Mouse (Mus musculus): ENCODE results near the gene AI481877. TPM values are rescaled to one million over a fixed set of nuclear protein-coding genes. Genes with fewer than 3 reads are reported as not detected.

AI481877 gene
- polyA plus RNA-seq, 1 experiment = not detected

DNA sequence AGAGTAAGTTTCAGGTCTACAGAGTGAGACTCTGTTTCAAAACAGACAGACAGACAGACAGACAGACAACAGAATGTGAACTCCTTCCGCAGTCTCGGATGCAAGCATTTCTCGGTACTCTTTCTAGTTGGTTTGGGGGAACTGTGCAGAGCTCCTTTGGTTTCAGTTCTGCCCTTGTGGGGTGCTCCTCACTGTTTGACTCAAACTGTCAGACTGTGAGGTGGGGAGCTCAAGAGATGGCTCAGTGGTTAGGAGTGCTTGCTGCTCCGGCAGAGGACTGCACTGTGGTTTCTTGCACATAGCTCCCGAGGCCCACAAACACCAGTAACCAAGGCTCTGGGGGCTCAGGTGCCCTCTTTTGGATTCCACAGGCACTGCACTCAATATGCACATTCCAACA lies 95.7 kb downstream of the AI481877 start:
- Histone ChIP-seq H3K27me3 (ENCODE audit: control insufficient read depth) (no peaks in the 10 kb centered on the region), H3K4me1 (ENCODE audit: control insufficient read depth) (no peaks in the 10 kb centered on the region), H3K9me3 (ENCODE audit: control insufficient read depth, low read length) (no peaks in the 10 kb centered on the region), H3K36me3 (ENCODE audit: control insufficient read depth) (peaks cover 5% of the 10 kb centered on the region), H3K4me3 (replicated peaks) (no peak overlapping the region)
- no peak for TF ChIP-seq TAL1 (IDR thresholded peaks at IDR 0.05; ENCODE audit: low read length)
- TF ChIP-seq GATA1 (IDR thresholded peaks at IDR 0.05; ENCODE audit: low read length) = no peak

DNA sequence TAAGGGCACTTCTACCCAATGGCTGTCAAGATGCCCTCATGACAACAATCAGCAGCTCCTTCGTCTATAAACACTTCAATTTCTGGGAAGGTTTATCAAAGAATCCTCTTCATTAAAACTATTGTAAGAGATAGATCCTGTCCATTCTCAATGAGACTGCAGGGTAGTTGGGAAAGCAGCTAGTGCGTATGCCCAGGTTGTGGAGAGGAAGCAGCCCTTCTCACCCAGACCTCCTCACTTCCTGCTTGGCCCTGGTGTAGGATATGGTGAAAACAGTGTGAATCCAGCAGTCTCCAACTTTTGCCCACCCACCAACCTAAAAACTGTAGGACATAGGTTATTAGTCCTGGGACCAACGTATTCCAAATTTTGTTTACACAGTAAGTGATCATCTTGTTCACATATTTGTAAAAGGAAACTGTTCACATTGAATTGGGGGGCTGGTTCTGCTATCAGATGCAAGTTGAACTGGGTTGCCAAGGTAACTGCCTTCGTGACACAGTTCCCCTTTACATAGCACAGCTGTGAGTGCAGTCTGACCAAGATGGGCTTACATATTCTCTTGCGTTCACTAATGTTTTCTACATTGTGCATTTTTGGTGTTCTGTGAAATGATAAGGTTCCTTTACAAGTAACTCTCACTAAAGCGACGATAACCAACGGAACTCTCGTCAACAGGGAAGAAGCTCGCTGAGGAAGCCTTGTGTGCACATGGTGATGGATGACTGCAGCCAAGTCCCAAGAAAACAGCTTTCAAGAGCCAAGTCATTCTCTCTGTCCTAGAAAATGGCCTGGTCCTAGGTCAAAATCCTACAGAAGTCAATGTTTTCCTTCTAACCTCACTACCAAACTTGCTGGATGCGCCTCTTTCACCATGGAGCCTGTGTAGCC lies 98.1 kb downstream of the AI481877 start:
- no peak for TF ChIP-seq TAL1 (IDR thresholded peaks at IDR 0.05; ENCODE audit: low read length)
- no peak for TF ChIP-seq GATA1 (IDR thresholded peaks at IDR 0.05; ENCODE audit: low read length)
- no peaks in the 10 kb centered on the region for H3K9me3 ChIP-seq (ENCODE audit: control insufficient read depth, low read length)
- no peak overlapping the region for H3K4me3 ChIP-seq (replicated peaks)
- H3K27me3 ChIP-seq (ENCODE audit: control insufficient read depth) = no peaks in the 10 kb centered on the region
- H3K36me3 ChIP-seq (ENCODE audit: control insufficient read depth) = peaks cover 5% of the 10 kb centered on the region
- H3K4me1 ChIP-seq (ENCODE audit: control insufficient read depth) = peaks cover 13% of the 10 kb centered on the region

DNA sequence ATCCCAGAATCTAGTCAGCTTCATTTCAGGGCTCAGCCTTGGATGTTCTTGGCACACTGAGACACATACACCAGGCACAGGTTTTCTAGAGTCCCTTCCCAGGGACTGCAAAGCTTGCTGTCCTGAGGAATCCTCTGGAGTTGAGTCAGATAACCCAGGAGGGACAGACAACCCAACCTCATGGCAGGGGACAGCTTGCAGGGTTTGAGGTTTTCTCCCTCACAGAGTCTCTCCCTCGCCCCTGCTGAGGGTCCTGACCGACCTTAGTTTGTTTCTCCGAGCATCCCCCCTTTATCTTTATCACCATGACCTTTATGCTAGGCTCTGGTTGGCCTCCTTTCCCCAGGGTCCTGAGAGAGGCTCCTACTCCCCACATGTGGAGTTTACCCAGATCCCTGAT lies 101.3 kb downstream of the AI481877 start:
- Histone ChIP-seq H3K36me3 (ENCODE audit: control insufficient read depth) (peaks cover 5% of the 10 kb centered on the region), H3K4me3 (replicated peaks) (no peak overlapping the region), H3K9me3 (ENCODE audit: control insufficient read depth, low read length) (no peaks in the 10 kb centered on the region), H3K4me1 (ENCODE audit: control insufficient read depth) (peaks cover 27% of the 10 kb centered on the region), H3K27me3 (ENCODE audit: control insufficient read depth) (no peaks in the 10 kb centered on the region)
- TF ChIP-seq GATA1 (IDR thresholded peaks at IDR 0.05; ENCODE audit: low read length) (no peak), TAL1 (IDR thresholded peaks at IDR 0.05; ENCODE audit: low read length) (no peak)

DNA sequence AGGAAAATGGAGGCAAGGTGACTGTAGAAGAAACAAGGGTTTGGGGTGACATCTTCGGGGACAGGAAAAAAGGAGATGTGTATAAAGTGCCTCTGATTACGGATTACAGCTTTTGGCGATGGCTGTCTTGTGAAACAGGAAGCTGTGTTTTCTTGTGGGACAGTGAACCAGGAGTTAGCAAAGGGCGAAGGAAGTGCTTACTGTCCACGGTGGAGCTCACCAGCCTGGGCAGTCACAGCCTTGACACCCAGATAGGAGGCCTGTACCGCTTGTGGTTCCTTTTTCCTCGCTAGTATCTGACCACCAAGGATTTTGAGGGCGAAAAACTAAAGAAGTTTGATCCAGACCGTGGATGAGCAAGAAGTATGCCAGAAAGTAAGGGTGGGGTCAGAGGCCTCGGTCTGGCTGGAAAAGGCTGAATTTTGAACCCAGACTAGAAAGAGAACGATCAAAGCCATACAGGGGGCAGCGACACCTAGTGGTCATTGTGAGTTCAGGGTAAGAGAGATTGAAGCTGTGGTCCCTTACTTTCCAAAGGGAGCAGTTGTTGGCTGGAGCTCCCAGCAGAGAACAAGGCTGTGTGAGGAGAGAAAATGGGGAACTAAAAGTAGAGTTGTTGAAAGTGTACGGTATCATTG lies 102.2 kb downstream of the AI481877 start:
- H3K9me3 ChIP-seq (ENCODE audit: control insufficient read depth, low read length) = no peaks in the 10 kb centered on the region

DNA sequence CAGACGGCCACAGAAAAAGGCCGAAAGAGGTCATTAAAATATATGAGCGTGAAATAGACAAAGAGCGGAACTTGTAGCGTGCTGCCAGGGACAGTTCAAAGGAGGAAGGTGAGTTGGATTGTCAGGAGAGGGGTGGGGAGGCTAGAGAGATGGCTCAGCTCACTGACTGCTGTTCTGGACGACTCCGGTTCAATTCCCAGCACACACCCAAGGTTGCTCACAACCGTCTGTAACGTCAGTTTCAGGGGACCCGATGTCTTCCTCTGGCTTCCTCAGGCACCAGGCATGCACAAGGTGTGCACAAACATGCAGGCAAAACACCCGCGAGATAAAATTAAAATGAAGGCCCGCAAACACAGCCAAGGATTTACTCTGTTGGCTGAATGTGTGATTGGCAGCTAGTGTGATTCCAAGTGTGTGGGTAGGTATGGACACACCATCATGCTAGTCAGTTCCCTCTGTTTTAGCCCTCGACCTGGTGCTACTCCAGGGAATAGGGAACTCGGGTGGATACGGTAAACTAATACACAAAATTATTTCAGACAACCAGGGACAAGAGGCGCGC lies 102.9 kb downstream of the AI481877 start:
- Histone ChIP-seq H3K27me3 (ENCODE audit: control insufficient read depth) (no peaks in the 10 kb centered on the region), H3K36me3 (ENCODE audit: control insufficient read depth) (peaks cover 5% of the 10 kb centered on the region), H3K9me3 (ENCODE audit: control insufficient read depth, low read length) (no peaks in the 10 kb centered on the region), H3K4me3 (replicated peaks) (peak overlapping the region; percentile 82), H3K4me1 (ENCODE audit: control insufficient read depth) (peaks cover 27% of the 10 kb centered on the region)
- TF ChIP-seq GATA1 (IDR thresholded peaks at IDR 0.05; ENCODE audit: low read length) (no peak), TAL1 (IDR thresholded peaks at IDR 0.05; ENCODE audit: low read length) (no peak)

More for the DNA sequence above, 102.2 kb downstream of the AI481877 start:
- TF ChIP-seq TAL1 (IDR thresholded peaks at IDR 0.05; ENCODE audit: low read length) (no peak), GATA1 (IDR thresholded peaks at IDR 0.05; ENCODE audit: low read length) (no peak)
- no peaks in the 10 kb centered on the region for H3K27me3 ChIP-seq (ENCODE audit: control insufficient read depth)
- H3K4me1 ChIP-seq (ENCODE audit: control insufficient read depth) = peaks cover 27% of the 10 kb centered on the region
- H3K36me3 ChIP-seq (ENCODE audit: control insufficient read depth) = peaks cover 5% of the 10 kb centered on the region
- peak overlapping the region; percentile 49 for H3K4me3 ChIP-seq (replicated peaks)

DNA sequence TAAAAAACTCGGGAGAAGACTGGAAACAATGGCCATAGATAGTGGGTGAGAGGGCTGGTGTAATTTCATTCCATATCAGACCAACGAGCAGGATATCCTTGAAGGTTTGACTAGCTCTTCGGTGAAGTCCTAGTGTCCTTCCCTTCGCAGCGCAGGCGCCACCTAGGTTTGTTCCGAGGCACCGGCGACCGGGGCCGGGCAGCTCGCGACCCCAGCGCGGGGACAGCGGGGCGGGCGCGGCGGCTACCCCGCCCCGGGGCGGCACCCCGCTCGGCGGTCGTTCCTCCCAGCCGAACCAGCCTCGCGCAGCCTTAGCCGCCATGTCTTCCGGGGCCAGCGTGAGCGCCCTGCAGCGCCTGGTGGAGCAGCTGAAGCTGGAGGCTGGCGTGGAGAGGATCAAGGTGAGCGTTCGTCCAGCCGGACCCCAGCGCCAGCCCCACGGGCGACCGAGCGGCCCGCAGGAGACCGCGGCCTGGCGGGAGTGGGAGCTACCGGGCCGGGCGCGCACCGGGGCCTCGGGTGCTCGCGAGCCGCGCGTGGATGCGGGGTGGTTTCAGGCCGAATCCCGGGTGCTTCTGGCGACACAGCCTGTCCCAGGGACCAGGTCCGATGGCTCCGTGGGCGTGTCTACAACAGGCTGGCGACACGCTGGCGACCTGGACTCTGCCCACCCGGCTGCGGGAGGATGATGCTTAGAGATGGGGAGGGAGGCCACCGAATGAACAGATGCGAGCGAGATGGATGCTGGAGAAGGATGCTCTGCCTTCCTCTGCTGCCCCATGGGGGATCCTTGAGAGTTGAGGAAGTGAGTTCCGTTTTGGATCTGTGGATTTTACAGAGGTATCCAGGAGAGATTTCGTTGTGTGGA lies 103.6 kb downstream of the AI481877 start, which contains the start of gene Gng10:
Gene Gng10, plus strand, starts transcription at position 171 of the 868 bp plus-strand sequence.
- H3K4me3 ChIP-seq (replicated peaks) = peak within 1 kb of the TSS; percentile 82
- peaks cover 27% of the 10 kb centered on the region for H3K4me1 ChIP-seq (ENCODE audit: control insufficient read depth)
- H3K27me3 ChIP-seq (ENCODE audit: control insufficient read depth) = no peaks in the 10 kb centered on the region
- H3K36me3 ChIP-seq (ENCODE audit: control insufficient read depth) = peaks cover 2% of the 10 kb centered on the region
- no peaks in the 10 kb centered on the region for H3K9me3 ChIP-seq (ENCODE audit: control insufficient read depth, low read length)
- no peak for TF ChIP-seq GATA1 (IDR thresholded peaks at IDR 0.05; ENCODE audit: low read length)
- no peak for TF ChIP-seq TAL1 (IDR thresholded peaks at IDR 0.05; ENCODE audit: low read length)

DNA sequence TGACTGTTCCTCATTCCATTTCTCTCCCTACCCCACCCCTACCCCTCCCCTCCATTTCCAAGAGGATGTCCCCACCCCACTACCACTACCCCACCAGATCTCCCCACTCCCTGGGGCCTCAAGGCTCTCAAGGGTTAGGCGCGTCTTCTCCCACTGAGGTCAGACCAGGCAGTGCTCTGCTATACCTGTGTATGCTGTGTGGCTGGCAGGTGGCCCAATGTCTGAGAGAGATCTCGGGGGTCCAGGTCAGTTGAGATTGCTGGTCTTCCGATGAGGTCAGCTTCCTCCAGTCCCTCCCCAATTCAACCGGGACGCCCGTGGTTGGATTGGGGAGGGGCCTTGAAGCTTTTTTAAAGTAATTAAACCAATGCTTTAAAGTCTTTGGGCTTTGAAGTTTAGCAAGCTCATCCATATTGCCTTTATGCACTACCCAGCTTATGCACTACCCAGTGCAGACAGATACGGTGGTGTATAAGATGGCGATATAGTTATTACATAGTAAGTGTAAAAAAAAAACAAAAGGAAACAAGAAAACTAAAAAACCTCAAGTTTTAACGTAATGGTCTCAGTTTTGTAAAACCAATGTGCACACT lies 104.4 kb downstream of the AI481877 start:
- TF ChIP-seq GATA1 (IDR thresholded peaks at IDR 0.05; ENCODE audit: low read length) (no peak), TAL1 (IDR thresholded peaks at IDR 0.05; ENCODE audit: low read length) (no peak)
- H3K4me1 ChIP-seq (ENCODE audit: control insufficient read depth) = peaks cover 27% of the 10 kb centered on the region
- H3K9me3 ChIP-seq (ENCODE audit: control insufficient read depth, low read length) = no peaks in the 10 kb centered on the region
- H3K36me3 ChIP-seq (ENCODE audit: control insufficient read depth) = peaks cover 2% of the 10 kb centered on the region
- no peaks in the 10 kb centered on the region for H3K27me3 ChIP-seq (ENCODE audit: control insufficient read depth)
- peak overlapping the region; percentile 82 for H3K4me3 ChIP-seq (replicated peaks)

DNA sequence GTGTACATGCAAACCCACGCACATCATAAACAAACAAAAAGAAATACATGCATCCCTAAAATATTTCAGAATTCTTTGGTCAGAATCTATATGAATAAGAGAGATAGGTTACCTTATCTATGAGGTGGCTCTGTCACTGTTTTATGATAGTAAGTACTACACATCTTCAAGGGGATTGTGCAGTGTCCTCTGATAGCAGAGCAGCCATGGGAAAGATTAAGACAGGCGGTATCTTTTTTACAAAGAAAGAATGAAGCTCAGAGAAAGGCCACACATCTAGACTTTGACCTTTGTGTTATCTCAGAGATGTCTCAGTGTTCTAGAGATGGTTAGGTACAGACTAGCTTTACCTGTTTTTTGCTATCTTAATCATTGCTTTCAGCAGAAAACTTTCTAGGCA lies 121.9 kb downstream of the AI481877 start:
- H3K9me3 ChIP-seq (ENCODE audit: control insufficient read depth, low read length) = no peaks in the 10 kb centered on the region
- H3K4me1 ChIP-seq (ENCODE audit: control insufficient read depth) = peaks cover 13% of the 10 kb centered on the region
- no peak overlapping the region for H3K4me3 ChIP-seq (replicated peaks)
- H3K36me3 ChIP-seq (ENCODE audit: control insufficient read depth) = peaks cover 52% of the 10 kb centered on the region
- H3K27me3 ChIP-seq (ENCODE audit: control insufficient read depth) = no peaks in the 10 kb centered on the region
- no peak for TF ChIP-seq TAL1 (IDR thresholded peaks at IDR 0.05; ENCODE audit: low read length)
- TF ChIP-seq GATA1 (IDR thresholded peaks at IDR 0.05; ENCODE audit: low read length) = no peak
